Mouse (Mus musculus): ENCODE results near the gene Chst12.

Chst12 gene

GRCm38 (mm10) chr5:140570223-140570870 is 65.0 kb downstream of the Chst12 start:
- no peak for DNase-seq (ENCODE audit: low spot score)

DNA sequence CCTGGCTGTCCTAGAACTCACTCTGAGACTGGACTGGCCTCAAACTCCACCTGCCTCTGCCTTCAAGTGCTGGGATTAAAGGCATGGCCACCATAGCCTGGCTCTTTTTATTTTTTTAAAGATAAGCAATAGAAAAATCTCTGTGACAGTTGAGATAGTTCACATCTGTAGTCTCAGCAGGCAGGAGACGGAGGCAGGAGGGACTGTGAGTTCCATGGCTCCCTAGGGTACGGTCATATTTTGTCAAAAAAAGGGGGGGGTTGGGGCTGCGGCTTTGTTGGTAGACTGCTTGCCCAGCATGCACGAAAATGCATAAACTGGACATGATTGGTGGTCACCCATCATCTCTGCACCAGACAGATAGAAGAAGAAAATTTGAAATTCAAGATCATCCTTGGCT is 65.9 kb downstream of the Chst12 start:
- no peak for DNase-seq (ENCODE audit: low spot score)

- DNase-seq (ENCODE audit: low spot score) = peak; percentile 15
These were observed 66.3 kb downstream of the Chst12 start for GRCm38 (mm10) chr5:140571673-140572072.

DNA sequence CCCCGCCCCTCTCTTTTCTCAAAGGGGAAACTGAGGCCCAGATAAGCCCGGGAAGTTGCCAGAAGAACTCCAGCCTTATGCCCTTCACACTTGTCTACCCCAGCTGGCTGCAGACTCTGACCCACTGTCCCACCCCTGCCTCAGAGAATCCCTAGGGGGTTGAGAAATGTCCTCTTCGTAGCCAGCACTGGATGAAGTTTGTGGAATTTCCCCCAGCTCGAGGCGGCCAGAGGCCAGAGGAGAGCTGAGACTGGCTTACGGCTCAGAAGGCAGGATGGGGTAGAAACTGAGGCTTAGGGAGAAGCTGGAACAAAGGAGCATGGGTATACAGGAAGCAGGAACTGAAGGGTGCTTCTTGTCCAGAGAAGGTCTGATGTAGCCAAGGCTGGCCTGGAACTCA is 67.3 kb downstream of the Chst12 start:
- DNase-seq (ENCODE audit: low spot score) = no peak
